Mouse (Mus musculus) lung, adult 2 months (tissue): ENCODE data around the gene Celf5.

Experiments used
- CTCF ChIP-seq: fragments of 200-500 bp; IDR thresholded peaks from 2 replicates; pipeline ENCODE4 v1.5.1; 2011; ENCODE audit warnings: mild to moderate bottlenecking, low read length, control low read depth; ENCODE audit not compliant: insufficient read depth
- POLR2A ChIP-seq: fragments of 200-500 bp; IDR thresholded peaks from 2 replicates; pipeline ENCODE4 v1.6.1; 2011; ENCODE audit warnings: low read depth, mild to moderate bottlenecking, control low read depth, low read length, borderline replicate concordance; ENCODE audit errors: extremely low read depth

DNA sequence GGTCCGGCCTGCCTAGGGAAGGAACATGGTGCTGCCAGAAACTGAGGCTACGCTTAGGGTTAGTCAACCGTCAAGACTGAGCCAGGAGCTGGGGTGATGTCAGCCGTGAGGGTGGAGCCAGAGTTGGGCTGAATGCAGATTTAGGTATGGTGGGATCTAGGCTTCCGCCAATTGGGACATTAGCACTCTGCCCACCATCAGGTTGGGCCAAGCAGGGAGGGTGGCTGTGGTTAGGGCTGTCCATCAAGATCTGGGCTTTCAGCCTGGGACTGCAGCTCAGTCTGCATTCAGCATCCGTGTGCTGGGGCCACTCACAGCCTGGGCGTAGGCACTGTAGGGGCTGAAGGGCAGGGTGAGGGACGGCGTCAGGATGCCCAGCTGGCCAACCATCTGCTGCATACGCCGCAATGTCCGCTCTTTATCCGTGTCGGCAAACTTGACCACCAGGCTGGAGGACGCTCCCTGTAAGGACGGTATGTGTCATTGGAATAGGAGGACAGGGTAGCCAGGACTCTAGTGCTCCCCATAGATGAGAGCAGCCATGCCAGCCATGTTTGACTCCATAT lies 14.8 kb downstream of the Celf5 start:
- TF ChIP-seq CTCF (no peak), POLR2A (no peak)
